Mouse (Mus musculus) bone marrow macrophage, adult 2 months (primary cell): Measurements from ENCODE around the gene Cdc14a.

Experiments
- CTCF ChIP-seq: IDR thresholded peaks from 2 replicates; pipeline ENCODE4 v1.5.1; 2012; ENCODE audit warnings: low read depth, mild to moderate bottlenecking, low read length, moderate library complexity
- POLR2A ChIP-seq: IDR thresholded peaks from 2 replicates; pipeline ENCODE4 v1.6.1; 2012; ENCODE audit warnings: mild to moderate bottlenecking, low read depth, low read length, borderline replicate concordance

DNA sequence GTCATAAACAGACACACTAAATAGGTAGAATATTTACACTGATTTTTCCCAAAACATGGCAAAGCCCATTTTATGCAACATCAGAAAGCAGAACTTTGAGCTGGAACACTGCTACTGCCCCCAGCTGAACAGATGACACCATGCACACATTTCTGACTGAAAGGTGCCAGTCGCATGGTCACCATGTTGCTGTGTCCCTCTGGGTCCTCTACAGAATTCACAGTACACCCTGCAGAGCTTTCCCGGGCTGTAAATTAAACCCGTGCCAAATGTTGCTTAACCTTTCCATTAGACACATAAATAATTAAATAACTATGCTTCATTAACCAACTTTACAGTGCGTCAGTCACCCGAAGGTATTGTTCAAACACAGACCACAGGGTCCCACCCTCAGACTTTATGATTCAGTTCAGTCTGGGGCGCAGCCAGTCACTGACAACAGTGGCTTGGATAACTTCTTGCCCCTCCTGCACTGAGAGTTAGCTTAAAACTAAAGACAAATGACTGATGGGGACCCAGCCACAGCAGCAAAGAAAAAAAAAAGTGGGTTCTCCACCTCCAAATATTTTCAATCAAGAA, 73.4 kb downstream of the Cdc14a start:
- TF ChIP-seq CTCF (no peak), POLR2A (no peak)
